Mouse (Mus musculus) mesoderm, embryonic 11.5 days (tissue): ENCODE data around the gene Fmo4.
A peak's percentile ranks its signal among the peaks of the same experiment; 100 is the strongest.

Experiments used
- DNase-seq: peaks from one replicate; pipeline ENCODE4 v3.0.0-alpha.2; 2012; ENCODE audit warnings: low read depth, low spot score

Fmo4 gene

DNA sequence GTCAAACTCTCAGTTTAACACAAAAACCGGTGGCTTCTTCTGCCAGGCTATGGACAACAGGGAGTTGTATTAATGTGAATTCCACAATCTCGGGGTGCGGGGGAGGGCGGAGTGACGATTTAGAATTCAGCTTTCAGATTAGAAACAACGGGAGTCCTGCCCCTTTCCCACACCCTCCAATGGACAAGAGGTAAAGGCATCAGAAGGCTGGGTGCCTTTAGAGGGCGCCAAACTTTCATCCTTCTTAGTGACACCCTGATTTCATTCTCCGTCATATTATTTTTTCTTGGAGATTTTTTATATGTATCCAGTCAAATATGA lies at the start of gene Fmo4:
Gene Fmo4, minus strand, starts transcription at position 137 of the 321 bp plus-strand sequence.
- DNase-seq: no peak

- DNase-seq: no peak
Measured at GRCm38 (mm10) chr1:162862328-162862727, 48.6 kb upstream of the Fmo4 start.

DNA sequence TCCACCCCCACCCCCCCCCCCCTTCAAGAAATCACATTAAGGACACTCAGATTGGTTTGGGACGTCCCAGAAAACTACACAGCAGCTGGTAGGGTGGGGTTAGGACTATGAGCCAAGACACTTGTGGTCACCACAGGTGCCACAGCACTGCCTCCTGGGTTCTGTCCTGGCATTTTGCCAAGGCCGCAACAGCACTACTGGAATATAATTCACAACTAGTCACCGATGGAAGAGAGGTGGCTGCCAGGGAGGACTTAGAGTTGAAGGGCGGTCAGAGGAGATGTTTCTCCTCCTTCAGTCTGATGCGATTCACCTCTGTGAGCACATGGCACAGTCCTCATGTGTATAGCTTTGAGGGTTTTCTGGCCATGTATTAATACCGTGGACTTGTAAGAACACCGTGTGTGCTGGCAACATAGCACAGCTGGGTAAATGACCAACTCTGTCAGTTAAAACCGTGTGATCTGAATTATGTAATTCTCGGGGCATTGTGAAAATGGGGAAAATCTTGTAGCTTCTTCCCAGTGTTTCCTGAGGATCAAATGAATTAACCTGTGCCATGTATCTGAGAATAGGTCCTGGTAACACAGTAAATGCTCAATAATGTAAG lies 46.3 kb upstream of the Fmo4 start:
- no peak for DNase-seq

DNA sequence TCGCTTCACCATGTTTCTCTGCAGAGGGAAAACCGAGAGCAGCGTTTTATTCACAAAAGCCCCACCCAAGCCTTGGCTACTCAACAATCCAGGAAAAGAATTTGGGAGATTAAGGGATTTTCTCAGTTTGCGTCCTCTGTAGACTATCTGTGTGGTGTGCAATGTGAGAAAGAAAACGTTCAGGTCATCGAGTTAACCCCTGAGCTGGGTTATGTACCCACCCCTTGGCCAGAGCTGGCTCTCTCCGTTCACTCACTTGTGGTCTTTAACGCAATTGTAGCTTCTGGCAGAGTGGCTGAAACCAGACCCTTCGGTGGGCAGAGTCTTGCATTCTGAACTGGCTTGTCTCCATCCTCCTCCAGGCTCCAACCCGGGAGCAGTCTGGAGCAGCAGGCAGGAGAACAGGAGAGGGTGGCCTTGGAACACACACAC lies 45.8 kb upstream of the Fmo4 start:
- DNase-seq: no peak

DNA sequence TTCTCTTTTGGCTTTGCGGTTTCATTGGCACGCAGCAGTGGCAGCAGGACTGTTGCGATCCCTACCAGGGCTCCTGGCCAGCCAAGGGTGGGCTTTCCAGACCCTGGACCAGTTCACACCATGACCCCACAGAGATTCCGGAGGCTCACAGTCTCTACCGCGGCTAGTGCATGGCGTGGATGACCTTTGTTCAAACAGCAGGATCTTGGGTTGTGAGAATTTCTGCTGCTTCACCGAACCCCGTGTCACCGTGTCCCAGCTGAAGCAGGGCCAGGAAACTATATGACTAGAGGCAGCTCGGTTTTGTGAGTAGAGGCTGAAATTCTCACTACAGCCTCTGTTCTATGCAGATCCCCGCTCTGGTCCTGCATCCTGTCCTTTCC lies 45.0 kb upstream of the Fmo4 start:
- DNase-seq: no peak

DNA sequence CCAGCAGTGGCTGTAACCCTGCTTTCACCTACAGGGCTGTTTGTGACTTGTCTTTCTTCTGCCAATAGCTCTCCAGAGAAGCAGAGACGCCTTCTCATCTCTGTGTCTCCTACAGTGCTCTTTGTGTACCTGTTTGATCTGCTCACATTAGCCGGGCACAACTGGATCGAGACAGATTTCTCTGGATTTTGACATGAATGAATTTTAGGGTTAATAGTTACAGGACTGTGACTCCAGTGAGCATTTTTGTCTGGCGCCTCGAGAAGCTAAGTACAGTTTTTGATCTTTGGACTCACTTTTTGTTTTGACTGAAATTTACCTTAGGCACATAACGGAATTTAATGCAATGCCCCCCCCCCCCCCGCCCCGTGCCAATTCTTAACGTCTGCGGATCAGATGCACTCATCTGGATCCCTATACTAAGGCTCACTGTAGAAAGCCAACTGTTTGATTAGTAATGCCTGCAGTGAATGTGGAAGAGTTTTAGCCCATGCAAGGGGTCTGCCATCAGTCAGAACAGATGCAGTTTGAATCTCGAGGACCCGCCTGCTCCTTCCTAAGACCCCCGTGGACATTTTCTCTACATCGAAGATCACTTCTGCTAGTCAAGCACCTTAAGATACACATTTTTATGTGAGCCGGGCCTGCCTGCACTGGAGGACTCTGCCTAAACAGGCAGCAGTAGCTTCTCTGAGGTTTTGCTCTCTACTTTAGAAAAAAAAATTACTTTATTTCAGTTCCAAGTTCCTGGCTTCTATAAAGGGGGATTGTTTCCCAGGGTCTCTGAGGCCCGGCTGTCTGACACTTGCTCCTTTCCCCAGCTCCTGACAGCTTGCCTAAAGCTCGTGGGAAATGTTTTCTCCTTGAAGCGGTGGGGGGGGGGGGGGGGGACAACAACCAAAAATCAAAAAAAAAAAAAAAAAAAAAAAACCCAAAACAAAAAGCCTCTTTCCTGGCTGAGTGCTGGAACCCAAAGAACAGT lies 44.3 kb upstream of the Fmo4 start:
- no peak for DNase-seq

GRCm38 (mm10) chr1:162853812-162854482 lies 40.2 kb upstream of the Fmo4 start:
- no peak for DNase-seq

- no peak for DNase-seq
Measured at GRCm38 (mm10) chr1:162847554-162847953, 33.8 kb upstream of the Fmo4 start.

- DNase-seq: no peak
Measured at GRCm38 (mm10) chr1:162840211-162840610, 26.4 kb upstream of the Fmo4 start.

DNA sequence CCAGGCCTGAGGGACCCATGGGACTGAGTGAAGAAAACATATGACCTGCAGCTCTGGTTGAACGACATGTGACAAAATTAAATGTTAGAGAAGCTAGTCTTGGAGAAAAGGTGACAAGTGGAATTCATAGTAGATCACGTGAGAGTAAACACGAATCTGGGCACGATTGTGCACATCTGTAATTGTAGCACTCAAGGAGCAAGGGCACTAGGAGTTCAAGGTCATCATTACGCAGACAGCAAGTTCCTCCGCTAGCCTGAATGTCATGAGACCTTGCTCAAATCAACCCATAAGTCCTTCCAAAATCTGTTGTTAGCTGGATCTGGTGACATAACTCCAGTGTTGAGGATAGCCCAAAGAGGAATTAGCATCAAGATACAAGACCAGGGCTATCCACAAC lies 25.2 kb upstream of the Fmo4 start:
- no peak for DNase-seq

- no peak for DNase-seq
Measured at GRCm38 (mm10) chr1:162834342-162834741, 20.6 kb upstream of the Fmo4 start.

GRCm38 (mm10) chr1:162832574-162832953 lies 18.8 kb upstream of the Fmo4 start:
- no peak for DNase-seq

- peak; percentile 89 for DNase-seq
Measured at GRCm38 (mm10) chr1:162831838-162832573, 18.2 kb upstream of the Fmo4 start.

DNA sequence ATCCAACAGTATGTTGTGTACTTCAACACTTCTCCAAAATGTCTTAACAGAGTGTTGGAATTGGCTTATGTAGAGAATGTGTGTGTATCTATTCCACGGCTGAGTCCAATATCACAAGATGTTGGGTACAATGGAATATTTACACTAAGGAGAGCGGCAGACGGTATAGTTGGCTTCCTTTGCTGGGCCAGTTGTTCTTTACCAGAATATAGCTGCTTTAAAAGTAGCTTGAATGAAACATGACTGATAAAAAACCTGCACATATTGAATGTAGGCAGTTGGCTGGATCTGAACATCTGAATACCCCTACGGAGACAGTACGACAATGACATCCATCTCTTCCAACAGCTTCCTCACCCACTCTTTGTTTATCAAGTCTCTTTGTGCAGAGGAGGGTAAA lies 5.5 kb upstream of the Fmo4 start:
- no peak for DNase-seq

GRCm38 (mm10) chr1:162815381-162816127 lies 1.8 kb upstream of the Fmo4 start:
- no peak for DNase-seq

GRCm38 (mm10) chr1:162814932-162815331 lies 1.2 kb upstream of the Fmo4 start:
- DNase-seq: no peak

DNA sequence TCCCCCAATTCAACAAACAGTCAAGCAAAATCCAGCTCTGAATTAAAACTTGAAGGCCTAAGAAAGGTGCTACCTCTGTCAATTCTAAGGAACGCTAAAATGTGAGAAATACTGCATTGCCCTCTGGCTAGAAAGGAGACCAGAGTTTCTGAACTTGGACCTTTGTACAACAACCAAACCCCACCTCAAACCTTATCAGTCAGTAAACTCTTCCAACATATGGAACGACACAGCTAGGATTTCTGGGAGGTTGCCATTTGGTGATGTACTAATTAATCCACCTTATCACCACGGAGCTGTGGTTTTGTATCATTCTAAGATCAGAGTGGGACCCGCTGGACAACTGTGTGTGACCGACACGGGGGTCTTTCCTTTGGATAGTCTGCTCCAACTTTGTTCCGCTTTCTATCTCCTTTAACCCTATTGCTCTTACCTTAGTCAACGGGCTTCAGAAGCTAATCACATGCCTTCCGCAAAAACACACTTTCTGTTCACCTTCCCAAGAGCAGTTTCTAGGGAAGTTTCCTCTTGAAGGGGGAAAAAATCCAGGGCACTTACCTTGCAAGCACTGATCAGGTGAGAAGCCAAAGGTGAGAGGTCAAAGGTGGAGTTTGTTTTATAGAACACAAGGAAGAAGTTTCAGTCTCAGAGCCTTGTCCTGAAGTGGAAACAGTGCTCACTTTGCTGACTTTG lies 483 bp downstream of the Fmo4 start:
- no peak for DNase-seq

- DNase-seq: no peak
Measured at GRCm38 (mm10) chr1:162808541-162808940, 5.2 kb downstream of the Fmo4 start.

- DNase-seq: no peak
Measured at GRCm38 (mm10) chr1:162807441-162807840, 6.3 kb downstream of the Fmo4 start.

- no peak for DNase-seq
Measured at GRCm38 (mm10) chr1:162805011-162805410, 8.8 kb downstream of the Fmo4 start.

DNA sequence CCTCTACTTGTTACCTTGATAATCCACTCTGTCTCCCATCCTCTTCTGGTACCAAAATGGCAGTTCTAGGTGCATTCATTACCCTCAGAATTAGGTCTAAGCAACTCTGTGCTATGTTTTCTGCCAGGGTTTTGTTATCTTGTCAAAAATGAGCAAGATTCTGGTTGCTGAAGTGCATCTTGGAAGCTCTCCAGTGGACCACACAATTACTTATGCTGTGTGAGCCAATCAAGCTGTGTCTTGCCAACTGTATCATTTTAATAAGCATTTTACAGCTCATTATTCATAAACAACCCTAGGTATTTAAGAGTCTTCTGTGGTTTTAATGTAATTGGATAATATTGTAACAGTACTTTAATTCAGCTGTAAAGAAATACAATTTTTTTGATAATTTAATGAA lies 17.3 kb downstream of the Fmo4 start:
- DNase-seq: no peak
